Mouse (Mus musculus) thymus, postnatal 10 days (tissue): ENCODE data around the gene Apba1.
A peak's percentile ranks its signal among the peaks of the same experiment; 100 is the strongest.

ENCODE experiments used
- DNase-seq, 2 experiments: peaks; one replicate each; pipeline ENCODE4 v3.0.0; 2021; ENCODE audit warnings: low spot score in 2 of 2

Apba1 gene

GRCm38 (mm10) chr19:23941422-23941949, 182.8 kb downstream of the Apba1 start:
- no peak for DNase-seq

- DNase-seq, result no peak
These were observed 184.2 kb downstream of the Apba1 start for GRCm38 (mm10) chr19:23942886-23943285.

GRCm38 (mm10) chr19:23946026-23946685, 187.5 kb downstream of the Apba1 start:
- no peak for DNase-seq

- DNase-seq, result no peak
These were observed 188.1 kb downstream of the Apba1 start for GRCm38 (mm10) chr19:23946751-23947150.

GRCm38 (mm10) chr19:23947871-23948270, 189.2 kb downstream of the Apba1 start:
- no peak for DNase-seq

- DNase-seq, result no peak
These were observed 189.8 kb downstream of the Apba1 start for GRCm38 (mm10) chr19:23948301-23949000.

GRCm38 (mm10) chr19:23955461-23955860, 196.8 kb downstream of the Apba1 start:
- no peak for DNase-seq

GRCm38 (mm10) chr19:23956299-23956975, 197.8 kb downstream of the Apba1 start:
- no peak for DNase-seq

GRCm38 (mm10) chr19:23957563-23957962, 198.9 kb downstream of the Apba1 start:
- DNase-seq, result no peak

- no peak for DNase-seq
These were observed 200.2 kb downstream of the Apba1 start for GRCm38 (mm10) chr19:23958925-23959324.

- no peak for DNase-seq
These were observed 201.2 kb downstream of the Apba1 start for GRCm38 (mm10) chr19:23959870-23960269.

- DNase-seq, result no peak
These were observed 201.6 kb downstream of the Apba1 start for GRCm38 (mm10) chr19:23960275-23960674.

GRCm38 (mm10) chr19:23960831-23961447, 202.3 kb downstream of the Apba1 start:
- DNase-seq, result no peak

- DNase-seq, result peak in 1 of 2 experiments; percentile 59
These were observed 202.8 kb downstream of the Apba1 start for GRCm38 (mm10) chr19:23961516-23961915.

- DNase-seq, result no peak
These were observed 205.8 kb downstream of the Apba1 start for GRCm38 (mm10) chr19:23964401-23964910.

GRCm38 (mm10) chr19:23966376-23966775, 207.7 kb downstream of the Apba1 start:
- no peak for DNase-seq

- DNase-seq, result no peak
These were observed 208.5 kb downstream of the Apba1 start for GRCm38 (mm10) chr19:23967156-23967555.

- DNase-seq, result no peak
These were observed 209.6 kb downstream of the Apba1 start for GRCm38 (mm10) chr19:23968125-23968861.

- no peak for DNase-seq
These were observed 210.2 kb downstream of the Apba1 start for GRCm38 (mm10) chr19:23968862-23969225.

GRCm38 (mm10) chr19:23970374-23970773, 211.7 kb downstream of the Apba1 start:
- DNase-seq, result no peak

- no peak for DNase-seq
These were observed 212.7 kb downstream of the Apba1 start for GRCm38 (mm10) chr19:23971391-23971790.
